Mouse (Mus musculus): Measurements from ENCODE around the gene Schip1. TPM values are rescaled to one million over a fixed set of nuclear protein-coding genes. Genes with fewer than 3 reads are reported as not detected.

The Schip1 gene
- total RNA-seq, 2 experiments from 2014 or later: 0.17 TPM; not detected in 1

DNA sequence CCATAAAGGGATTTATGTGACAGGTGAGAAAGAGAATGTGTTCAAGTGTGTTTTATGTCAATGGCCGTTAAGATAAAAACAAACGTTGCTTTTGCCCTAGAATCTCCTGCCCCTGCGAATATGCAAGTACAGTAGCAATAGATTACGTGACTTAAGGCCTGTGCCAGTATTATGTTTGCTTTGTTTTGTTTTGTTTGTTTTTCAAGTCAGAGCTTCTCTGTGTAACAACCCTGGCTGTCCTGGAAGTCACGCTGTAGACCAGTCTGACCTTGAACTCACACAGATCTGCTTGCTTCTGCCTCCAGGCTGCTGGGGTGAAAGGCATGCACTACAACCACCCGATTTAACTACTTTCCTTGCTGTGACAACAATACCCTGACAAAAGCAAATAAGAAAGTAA lies 197.7 kb downstream of the Schip1 start:
- ATAC-seq (replicated peaks; ENCODE audit: low FRiP score, poor library complexity, severe bottlenecking): no peak

DNA sequence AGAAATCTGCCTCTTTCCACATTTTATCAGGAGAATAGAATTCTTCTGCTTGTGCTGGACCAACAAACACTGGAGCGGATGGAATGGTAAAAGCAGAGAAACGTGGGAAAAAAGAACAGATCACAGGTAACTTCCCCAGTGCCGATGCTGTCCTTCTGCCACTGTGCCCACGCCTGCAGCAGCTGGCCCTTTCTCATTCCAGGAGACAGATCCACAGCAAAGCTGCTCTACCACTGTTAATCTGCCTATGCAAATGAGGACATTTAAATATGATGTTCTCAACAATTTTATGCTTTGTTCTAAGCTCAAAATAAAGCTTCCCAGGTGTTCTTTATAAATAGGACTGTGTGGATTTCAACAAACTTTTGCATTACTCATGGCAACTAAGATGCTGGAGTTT lies 203.3 kb downstream of the Schip1 start:
- no peak for ATAC-seq (replicated peaks; ENCODE audit: low FRiP score, poor library complexity, severe bottlenecking)

DNA sequence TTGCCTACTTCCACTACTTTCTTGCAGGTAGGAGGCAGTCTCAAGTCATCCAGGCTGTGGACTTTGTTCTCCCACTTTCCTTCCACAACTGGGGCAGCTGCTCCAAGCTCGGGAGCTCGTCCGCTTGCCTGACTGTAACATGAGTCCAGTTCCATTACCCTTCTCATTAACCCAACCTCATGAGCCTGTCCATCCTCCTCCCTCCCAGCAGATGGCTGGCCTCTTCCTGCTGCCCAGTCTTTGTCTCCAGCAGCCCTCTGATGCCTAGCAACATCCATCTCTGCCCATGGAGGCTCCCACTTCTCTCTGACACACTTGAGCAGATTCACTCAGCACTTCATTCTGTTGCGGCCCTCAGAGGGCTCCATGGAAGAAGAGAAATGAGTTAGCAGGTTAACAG lies 204.6 kb downstream of the Schip1 start:
- ATAC-seq (replicated peaks; ENCODE audit: low FRiP score, poor library complexity, severe bottlenecking): no peak

DNA sequence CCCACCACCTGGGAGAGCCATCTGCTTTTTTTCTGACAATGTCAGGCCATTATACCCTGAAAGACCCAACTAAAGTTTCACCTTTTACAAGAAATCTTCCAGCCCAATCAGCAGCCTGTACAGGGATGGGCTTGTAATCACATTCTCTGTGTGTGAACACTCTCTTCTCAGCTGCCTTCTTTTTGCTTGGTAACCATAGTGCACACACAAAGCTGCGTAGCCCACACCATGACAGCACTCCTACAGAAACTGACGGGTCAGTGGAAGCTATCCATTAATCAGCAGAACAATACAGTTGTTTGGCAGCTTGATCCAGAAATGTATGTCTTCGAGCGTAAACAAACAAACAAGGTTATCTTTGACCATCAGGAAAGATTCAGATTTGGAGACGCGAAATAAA lies 205.6 kb downstream of the Schip1 start:
- ATAC-seq (replicated peaks; ENCODE audit: low FRiP score, poor library complexity, severe bottlenecking): no peak

DNA sequence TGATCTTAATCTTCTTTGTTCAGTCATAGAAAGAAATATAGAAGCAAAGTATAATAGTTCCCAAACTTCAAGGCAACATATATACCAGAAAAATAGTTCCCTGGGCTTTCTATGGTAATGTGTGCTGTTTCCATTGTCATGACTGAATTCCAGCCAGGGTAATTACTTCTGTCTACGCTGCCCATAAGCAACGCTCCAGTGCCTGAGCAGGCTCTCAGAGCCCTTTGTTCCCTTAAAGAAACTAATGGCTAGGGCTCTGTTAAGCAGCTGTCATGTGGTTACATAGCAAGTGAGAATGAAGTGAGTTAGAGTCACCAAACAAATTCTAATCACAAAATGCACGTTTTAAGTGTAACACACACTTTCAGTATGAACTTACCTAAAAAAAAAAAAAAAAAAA lies 206.9 kb downstream of the Schip1 start:
- no peak for ATAC-seq (replicated peaks; ENCODE audit: low FRiP score, poor library complexity, severe bottlenecking)

DNA sequence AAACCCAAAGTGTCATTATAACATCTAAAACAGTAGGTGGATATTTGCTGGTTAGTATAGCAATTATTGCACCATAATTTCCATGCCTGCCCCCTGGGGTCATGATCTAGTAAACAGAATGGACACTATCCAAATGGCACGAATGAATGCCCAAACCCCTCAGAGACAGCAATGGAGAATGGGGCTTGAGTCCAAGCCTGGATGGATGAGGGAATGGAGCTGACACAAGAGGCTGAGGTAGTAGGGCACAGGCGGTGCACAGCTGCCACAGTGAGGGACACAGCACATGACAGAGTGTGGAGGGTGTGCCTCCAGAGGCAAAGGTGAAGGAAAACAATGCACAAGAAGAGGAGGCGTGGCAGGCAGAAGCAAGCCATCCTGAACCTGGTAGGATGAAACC lies 207.3 kb downstream of the Schip1 start:
- ATAC-seq (replicated peaks; ENCODE audit: low FRiP score, poor library complexity, severe bottlenecking): no peak

DNA sequence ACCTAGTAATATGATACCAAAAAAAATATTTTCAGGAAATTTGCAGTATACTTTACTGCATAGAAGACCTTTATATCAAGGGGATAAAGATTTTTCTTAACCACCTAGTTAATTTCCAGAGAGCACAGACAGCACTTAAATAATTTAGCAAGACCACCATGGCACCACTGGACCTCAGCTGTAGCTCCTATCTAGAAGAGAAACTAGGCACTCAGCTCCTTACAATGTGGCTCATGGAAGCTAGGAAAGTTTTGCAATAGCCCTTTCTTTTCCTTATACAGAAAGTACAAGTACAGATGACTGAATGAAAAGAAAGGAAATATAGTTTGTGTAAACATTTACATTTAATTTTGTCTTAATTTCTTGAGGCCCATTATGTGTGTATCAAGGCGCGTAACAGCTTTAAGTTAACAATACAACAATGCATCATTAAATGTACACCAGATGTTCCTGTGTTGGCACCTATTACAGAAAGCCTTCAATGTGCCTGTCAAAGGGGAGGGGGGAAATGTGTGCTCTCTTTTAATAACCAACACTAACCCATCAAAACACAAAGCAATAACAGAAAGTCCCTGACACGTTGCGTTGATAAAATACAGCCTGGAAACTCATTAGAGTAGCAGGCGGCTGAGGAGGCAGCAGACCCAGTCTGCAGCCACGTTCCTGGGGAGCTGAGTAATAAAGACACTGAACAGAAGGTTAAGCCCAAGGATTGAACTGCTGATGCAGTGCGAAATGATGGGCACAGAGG lies 218.4 kb downstream of the Schip1 start:
- ATAC-seq (replicated peaks; ENCODE audit: low FRiP score, poor library complexity, severe bottlenecking): no peak

DNA sequence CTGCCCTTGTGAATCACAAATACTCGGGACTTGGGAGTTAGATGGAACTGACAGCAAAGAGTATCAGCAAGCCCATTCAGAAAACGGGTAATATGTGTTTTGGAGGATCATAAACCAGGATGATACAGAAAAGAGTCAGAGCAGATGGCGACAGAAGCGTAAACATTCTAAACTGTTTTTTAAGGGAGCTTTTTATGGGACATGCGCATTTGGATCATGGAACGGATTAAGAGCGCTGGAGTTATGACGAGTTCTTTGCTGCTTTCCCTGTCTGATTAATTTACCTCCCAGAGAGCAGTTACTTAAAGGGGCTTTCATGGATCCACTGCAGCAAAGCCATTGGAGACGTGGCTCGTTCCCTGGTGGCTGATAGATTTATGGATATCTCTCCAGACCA lies 219.0 kb downstream of the Schip1 start:
- ATAC-seq (replicated peaks; ENCODE audit: low FRiP score, poor library complexity, severe bottlenecking): no peak

DNA sequence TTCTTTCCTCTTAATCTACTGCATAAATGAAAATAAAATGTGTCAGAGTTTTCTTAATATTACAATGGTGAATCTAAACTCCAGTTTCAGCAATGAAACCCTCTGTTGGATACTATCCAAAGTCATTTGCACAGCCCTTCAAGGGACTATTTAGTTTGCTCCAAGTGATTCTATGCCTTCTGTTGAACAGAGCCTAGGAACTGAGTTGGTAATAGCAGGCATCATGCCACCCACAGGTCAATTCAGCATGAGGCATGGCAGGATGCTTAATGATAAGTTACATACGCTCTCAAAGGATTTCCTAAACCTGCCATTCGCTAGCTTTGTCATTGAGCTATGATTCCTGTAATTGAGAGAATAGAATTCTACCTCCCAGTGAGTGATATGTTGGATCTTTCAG lies 219.9 kb downstream of the Schip1 start:
- no peak for ATAC-seq (replicated peaks; ENCODE audit: low FRiP score, poor library complexity, severe bottlenecking)

DNA sequence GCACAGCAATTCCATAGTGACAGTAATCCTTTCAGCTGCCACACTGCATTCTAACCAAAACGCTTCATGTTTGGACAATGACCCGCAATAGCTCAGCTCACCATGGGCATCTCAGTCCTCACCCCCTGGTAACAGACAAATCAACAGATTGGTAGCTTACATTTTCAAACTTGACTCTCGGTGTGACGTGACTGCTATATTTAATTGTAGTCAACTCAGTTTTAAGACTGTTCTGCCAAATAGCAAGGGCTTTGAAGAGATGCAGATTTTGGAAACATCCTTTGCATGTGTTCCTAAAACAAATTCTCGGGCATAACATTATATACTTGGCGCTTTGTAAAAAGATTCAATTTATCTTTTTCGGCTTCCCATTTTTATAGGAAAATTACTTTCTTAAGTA lies 232.2 kb downstream of the Schip1 start:
- ATAC-seq (replicated peaks; ENCODE audit: low FRiP score, poor library complexity, severe bottlenecking): no peak

DNA sequence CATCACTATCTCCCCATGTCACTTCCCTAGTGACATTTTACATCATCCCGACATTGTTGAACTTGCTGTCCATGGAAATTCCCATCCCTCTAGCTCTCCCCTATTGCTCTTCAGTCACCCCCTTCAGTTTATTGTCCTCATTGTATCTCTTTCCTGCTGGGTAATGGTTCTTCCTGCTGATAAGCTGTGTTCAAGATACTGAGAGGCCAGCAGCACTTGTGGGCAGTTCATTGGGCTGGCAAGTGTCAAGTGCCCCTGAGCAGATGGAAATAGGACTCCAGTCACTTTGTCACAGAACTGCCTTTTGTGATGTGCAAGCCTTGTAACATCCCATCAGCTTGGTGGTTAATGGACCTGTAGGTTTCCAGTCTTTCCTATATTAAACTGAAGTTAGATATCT lies 241.0 kb downstream of the Schip1 start:
- no peak for ATAC-seq (replicated peaks; ENCODE audit: low FRiP score, poor library complexity, severe bottlenecking)

DNA sequence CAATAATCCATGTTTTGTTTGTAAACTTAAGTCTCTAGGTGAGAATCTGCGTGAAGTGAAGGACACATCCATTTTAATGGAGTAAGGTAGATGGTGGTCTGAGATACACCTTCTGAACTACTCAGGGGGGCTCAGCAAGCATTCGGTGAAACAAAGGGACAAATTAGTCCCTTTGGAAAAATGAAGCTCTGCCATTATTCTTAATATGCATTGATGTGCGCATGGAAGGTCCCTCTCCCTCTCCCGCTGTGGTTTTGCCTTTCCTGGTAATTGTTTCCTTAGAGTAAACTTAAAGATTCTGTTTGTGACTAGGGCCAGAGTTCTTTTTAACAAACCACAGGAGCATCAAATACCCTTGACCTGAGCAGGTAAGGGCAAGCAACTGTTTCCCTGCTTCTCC lies 242.1 kb downstream of the Schip1 start:
- no peak for ATAC-seq (replicated peaks; ENCODE audit: low FRiP score, poor library complexity, severe bottlenecking)

DNA sequence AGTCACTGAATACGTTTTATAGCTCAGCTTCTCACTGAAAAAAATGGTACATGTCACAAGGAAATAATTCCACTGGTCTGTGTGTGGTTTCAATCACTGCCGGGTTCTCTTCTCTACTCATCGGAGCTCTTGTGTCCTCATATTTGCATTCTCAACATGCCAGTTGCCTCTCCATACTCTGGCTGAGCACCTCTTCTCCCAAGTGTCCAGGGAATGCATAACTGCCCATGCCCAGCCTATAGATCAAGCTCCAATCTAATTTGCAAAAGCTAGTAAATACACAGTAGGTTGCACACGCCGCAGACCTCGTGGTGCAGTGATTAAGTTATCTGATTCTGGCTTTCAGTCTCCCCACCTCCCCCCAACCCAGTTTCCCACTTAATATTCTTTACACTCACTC lies 261.0 kb downstream of the Schip1 start:
- ATAC-seq (replicated peaks; ENCODE audit: low FRiP score, poor library complexity, severe bottlenecking): no peak

DNA sequence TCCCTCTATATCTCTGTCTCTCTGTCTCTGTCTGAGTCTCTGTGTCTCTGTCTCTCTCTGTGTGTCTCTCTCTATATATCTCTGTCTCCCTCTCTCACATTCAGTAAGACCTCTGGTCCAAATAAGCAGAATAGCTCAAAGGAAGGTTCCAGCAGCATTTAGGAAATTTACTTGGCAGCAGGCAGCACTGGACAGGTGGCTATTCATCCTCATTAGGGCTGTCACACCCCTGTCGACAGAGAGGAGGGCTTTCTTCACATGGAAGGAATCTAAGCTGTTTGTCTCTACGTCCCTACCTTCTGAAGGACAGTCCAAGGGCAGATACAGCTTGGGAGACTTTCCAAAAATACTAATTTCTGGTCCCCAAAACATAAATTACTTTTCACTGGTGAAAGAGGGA lies 267.9 kb downstream of the Schip1 start:
- no peak for ATAC-seq (replicated peaks; ENCODE audit: low FRiP score, poor library complexity, severe bottlenecking)

DNA sequence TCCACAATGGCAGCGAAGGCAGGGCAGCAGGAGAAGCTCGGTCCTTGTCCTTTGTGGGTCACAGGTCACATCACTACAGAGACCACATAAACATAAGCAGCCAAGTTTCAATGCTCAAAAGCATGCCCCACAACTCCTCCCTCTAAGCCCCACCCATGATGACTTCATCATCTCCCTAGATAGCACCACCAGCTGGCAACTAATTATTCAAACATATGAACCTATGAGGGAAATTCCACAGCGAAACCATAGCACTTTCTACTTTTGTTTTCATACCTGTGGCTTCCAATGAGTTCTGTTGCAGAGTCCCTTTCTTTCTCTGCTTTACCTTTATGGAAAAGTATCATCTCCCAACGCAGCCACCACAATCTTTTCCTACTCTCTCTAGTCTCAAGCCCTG lies 270.9 kb downstream of the Schip1 start:
- no peak for ATAC-seq (replicated peaks; ENCODE audit: low FRiP score, poor library complexity, severe bottlenecking)

DNA sequence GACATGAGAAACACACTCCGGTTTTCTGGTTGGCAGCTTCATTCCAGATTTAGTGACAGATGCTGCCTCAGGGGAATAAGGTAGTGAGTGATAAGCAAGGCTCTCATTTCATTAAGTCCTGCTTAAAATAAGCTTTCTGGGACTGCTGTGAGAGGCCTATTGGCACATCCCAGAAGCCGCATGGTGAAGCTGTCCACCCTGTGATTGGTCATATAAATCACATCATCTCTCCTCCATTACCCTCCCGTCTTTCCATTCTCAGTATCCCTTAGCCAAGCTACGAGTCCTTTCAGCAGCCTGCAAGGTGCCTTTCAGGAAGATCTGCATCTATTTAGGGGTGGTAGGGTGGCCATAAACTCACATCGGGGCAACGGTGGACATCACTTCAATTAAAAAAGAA lies 286.0 kb downstream of the Schip1 start:
- ATAC-seq (replicated peaks; ENCODE audit: low FRiP score, poor library complexity, severe bottlenecking): no peak

DNA sequence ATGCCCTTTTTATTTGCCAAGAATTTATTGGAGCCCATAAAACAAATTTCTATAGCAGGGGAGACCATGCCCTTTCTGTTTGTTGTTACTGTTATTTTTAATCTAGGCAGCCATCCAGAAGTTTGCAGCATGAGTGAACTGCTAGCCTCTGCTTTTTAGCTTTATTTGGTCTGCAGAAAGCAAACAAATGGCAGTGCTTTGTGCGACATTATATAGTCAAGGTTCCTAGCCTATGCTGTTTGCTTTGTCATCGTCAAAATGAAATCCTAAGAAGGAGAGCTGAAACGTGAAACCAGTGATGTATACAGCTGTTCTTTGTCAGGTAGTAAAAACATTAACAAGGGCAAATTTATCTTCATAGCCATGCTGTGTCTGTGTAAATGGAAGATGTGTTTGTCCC lies 286.9 kb downstream of the Schip1 start:
- no peak for ATAC-seq (replicated peaks; ENCODE audit: low FRiP score, poor library complexity, severe bottlenecking)

DNA sequence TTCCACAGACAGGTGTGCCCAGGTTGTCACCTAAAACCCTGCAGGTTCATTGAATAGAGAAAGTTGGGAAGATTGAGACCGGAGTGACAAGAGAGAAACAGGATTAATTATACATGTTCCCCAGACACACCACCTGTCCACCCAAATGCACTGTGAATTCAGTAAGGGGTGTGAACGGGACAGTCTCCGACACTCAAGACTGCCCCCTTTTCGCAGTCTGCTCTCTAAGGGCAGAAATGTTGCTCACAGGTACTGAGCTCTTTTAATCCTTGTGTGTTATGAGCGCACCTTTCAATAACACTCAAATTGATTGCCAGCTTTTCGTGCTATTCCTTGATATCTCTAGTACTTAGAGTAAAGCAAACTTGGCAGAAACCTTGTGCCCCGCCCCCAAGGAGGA lies 288.4 kb downstream of the Schip1 start:
- ATAC-seq (replicated peaks; ENCODE audit: low FRiP score, poor library complexity, severe bottlenecking): no peak

DNA sequence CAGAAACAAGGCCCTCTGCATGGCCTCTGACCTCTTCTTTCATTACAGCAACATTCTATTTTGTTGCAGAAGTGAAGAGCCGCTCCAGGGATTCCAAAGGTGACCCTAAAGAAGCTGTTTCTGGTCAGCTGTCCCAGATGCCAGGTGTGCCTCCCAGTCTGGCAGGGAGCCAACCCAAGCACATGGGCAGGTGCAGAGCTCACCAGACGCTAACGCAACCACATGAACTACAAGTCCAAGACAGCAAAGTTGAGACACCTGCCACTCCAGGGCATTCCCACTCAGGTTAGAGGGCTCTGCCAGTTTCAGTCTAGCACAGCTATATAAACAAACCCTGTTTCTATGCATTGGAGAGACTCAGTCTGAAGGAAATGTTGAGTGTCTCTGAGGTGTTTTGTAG lies 288.9 kb downstream of the Schip1 start:
- ATAC-seq (replicated peaks; ENCODE audit: low FRiP score, poor library complexity, severe bottlenecking): no peak

DNA sequence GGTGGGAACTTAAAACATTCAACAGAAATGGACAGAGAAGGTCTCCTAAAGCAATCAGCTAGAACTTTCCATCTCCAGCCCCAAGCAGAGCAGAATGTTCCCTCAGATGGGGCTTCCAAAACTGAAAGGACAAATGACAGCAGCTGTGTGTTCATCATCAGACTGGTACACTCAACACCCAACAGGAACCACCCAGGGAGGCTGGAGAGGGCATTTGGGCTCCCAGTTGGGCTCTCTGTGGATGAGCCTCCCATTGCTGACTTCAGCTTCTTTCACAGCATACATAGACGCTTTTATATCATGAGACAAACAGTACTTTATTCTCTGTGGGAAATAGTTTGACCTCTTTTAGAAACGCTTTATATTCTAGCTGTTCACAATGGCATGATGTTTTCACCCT lies 291.9 kb downstream of the Schip1 start:
- no peak for ATAC-seq (replicated peaks; ENCODE audit: low FRiP score, poor library complexity, severe bottlenecking)

DNA sequence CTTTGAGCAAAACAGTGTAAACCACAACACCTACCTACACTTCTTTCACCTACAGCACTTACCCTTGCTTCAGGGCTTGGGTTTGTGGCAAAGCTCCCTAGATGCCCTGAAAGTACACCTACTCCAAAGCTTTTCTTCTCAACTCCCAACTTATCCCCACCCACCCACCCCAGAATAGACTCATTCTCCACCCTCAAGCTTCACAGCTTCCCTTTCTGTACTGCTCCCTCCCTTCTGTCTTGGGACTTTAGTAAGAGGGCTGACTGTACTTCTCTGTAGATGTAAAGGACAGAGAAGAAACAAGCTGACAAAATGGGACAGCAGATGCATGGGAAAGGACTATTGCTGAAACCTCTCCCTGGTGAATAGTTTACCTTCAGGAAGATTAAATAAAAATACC lies 303.4 kb downstream of the Schip1 start:
- ATAC-seq (replicated peaks; ENCODE audit: low FRiP score, poor library complexity, severe bottlenecking): no peak

DNA sequence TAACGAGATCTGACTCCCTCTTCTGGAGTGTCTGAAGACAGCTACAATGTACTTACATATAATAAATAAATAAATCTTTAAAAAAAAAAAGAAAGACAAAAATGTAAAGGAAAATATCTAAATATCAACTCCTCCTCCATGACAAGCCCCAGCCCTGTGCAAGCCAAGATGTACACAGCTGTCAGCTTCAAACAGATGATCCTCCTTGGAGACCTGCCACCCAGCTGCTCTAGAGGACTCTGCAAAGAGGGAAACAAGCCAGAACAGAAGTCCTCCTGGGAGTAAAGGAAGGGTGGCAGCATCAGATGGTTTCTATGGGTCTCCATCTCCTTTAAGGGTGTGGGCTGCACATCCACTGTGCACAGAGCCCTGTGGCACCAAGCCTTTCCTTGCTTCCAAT lies 308.3 kb downstream of the Schip1 start:
- ATAC-seq (replicated peaks; ENCODE audit: low FRiP score, poor library complexity, severe bottlenecking): no peak

All from erythroblast, adult 5-6 weeks (primary cell).